Mouse (Mus musculus): ENCODE data around the gene Mansc1. TPM values are rescaled to one million over a fixed set of nuclear protein-coding genes. Genes with fewer than 3 reads are reported as not detected.

Mansc1 gene
- polyA plus RNA-seq, 1 experiment from 2014 or later, result 0.71 TPM

- WGBS, result 84% methylated on average over 9 of the region's 9 CpGs
- no peak overlapping the region for H3K9ac ChIP-seq (replicated peaks; ENCODE audit: low read depth, low read length)
- no peaks in the 10 kb centered on the region for H3K27me3 ChIP-seq (ENCODE audit: control insufficient read depth, insufficient read depth, low read length)
- H3K4me3 ChIP-seq (ENCODE audit: low read depth, low read length), result no peak overlapping the region
- H3K27ac ChIP-seq (ENCODE audit: low read depth, low read length), result no peak overlapping the region
- no peaks in the 10 kb centered on the region for H3K9me3 ChIP-seq (ENCODE audit: control insufficient read depth, low read length)
- H3K4me2 ChIP-seq (ENCODE audit: low read depth, low read length), result no peak overlapping the region
- H3K4me1 ChIP-seq (ENCODE audit: control insufficient read depth, insufficient read depth, low read length), result no peaks in the 10 kb centered on the region
- ATAC-seq (ENCODE audit: low read depth), result no peak
- no peaks in the 10 kb centered on the region for H3K36me3 ChIP-seq (ENCODE audit: control insufficient read depth, insufficient read depth, low read length)
These were observed 21.9 kb downstream of the Mansc1 start for GRCm38 (mm10) chr6:134610380-134610779.

DNA sequence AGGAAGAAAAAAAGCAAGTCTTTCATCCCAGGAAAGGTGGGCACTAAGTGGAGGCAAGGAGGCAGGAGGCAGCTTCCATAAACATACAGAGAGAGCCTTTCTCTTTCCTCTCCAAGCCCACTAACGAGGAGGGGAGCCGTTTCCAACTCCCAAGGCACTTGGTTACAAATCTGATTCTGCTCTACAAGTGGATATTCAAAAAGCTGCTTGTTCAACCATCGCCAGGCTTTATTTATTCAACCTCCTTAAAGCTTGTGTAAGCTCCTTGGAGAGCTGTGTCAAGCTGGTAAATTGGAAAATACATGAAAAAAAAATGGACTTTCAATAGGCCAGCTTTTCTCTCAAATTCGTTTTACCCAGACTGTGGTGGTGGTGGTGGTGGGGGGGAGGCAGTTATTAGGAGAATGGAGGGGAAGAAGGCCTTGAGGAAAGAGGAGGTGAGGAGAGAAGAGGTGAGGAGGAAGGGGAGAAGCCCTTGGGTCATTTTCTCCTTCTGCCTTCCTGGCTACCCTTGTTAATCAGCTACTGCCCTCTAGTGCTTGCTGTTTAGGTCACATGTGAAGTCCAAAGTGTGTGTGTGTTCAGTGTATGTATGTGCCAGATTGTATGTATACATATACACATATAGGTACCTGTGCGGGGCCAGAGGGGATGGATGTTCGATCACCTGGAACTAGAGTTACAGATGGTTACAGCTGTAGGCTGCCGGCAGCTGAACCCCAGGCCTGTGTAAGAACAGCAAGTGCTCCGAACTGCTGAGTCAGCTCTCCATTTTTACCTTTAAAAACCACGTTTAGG, 25.1 kb downstream of the Mansc1 start:
- H3K36me3 ChIP-seq (ENCODE audit: control insufficient read depth, insufficient read depth, low read length), result no peaks in the 10 kb centered on the region
- H3K27ac ChIP-seq (ENCODE audit: low read depth, low read length), result no peak overlapping the region
- H3K4me1 ChIP-seq (ENCODE audit: control insufficient read depth, insufficient read depth, low read length), result no peaks in the 10 kb centered on the region
- no peaks in the 10 kb centered on the region for H3K27me3 ChIP-seq (ENCODE audit: control insufficient read depth, insufficient read depth, low read length)
- no peak overlapping the region for H3K4me3 ChIP-seq (ENCODE audit: low read depth, low read length)
- ATAC-seq (ENCODE audit: low read depth), result peak; percentile 61; the same call in 1 of the 2 replicates
- no peak overlapping the region for H3K9ac ChIP-seq (replicated peaks; ENCODE audit: low read depth, low read length)
- no peaks in the 10 kb centered on the region for H3K9me3 ChIP-seq (ENCODE audit: control insufficient read depth, low read length)
- no peak overlapping the region for H3K4me2 ChIP-seq (ENCODE audit: low read depth, low read length)
- 64% methylated on average over 9 of the region's 9 CpGs for WGBS

DNA sequence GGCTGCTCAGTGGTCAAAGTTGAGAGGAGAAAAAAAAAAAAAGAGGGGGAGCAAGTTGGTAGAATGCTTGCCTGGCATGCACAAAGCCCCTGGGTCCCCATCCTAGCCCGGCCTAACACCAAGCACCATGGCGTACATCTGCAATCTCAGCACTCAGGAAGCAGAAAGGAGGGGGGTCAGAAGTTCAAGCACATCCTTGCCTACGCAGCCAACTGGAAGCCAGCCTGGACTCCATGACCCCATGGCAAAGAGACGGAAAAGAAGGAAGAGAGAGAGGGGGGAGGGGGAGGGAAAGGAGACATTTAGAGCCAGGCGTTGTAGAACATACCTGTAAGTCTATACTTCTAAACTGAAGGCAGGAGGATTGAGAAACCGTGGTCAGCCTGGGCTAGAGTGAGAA, 25.7 kb downstream of the Mansc1 start:
- WGBS, result 77% methylated on average over 6 of the region's 6 CpGs
- H3K36me3 ChIP-seq (ENCODE audit: control insufficient read depth, insufficient read depth, low read length), result no peaks in the 10 kb centered on the region
- ATAC-seq (ENCODE audit: low read depth), result no peak
- no peak overlapping the region for H3K4me3 ChIP-seq (ENCODE audit: low read depth, low read length)
- H3K27me3 ChIP-seq (ENCODE audit: control insufficient read depth, insufficient read depth, low read length), result no peaks in the 10 kb centered on the region
- H3K9ac ChIP-seq (replicated peaks; ENCODE audit: low read depth, low read length), result no peak overlapping the region
- H3K4me2 ChIP-seq (ENCODE audit: low read depth, low read length), result no peak overlapping the region
- no peaks in the 10 kb centered on the region for H3K4me1 ChIP-seq (ENCODE audit: control insufficient read depth, insufficient read depth, low read length)
- no peaks in the 10 kb centered on the region for H3K9me3 ChIP-seq (ENCODE audit: control insufficient read depth, low read length)
- H3K27ac ChIP-seq (ENCODE audit: low read depth, low read length), result no peak overlapping the region

GRCm38 (mm10) chr6:134605196-134605595, 27.1 kb downstream of the Mansc1 start:
- Histone ChIP-seq H3K4me3 (ENCODE audit: low read depth, low read length) (no peak overlapping the region), H3K36me3 (ENCODE audit: control insufficient read depth, insufficient read depth, low read length) (no peaks in the 10 kb centered on the region), H3K4me1 (ENCODE audit: control insufficient read depth, insufficient read depth, low read length) (no peaks in the 10 kb centered on the region), H3K27me3 (ENCODE audit: control insufficient read depth, insufficient read depth, low read length) (no peaks in the 10 kb centered on the region), H3K9me3 (ENCODE audit: control insufficient read depth, low read length) (no peaks in the 10 kb centered on the region), H3K9ac (replicated peaks; ENCODE audit: low read depth, low read length) (no peak overlapping the region), H3K27ac (ENCODE audit: low read depth, low read length) (no peak overlapping the region), H3K4me2 (ENCODE audit: low read depth, low read length) (no peak overlapping the region)
- WGBS, result 95% methylated on average over 3 of the region's 3 CpGs
- no peak for ATAC-seq (ENCODE audit: low read depth)

DNA sequence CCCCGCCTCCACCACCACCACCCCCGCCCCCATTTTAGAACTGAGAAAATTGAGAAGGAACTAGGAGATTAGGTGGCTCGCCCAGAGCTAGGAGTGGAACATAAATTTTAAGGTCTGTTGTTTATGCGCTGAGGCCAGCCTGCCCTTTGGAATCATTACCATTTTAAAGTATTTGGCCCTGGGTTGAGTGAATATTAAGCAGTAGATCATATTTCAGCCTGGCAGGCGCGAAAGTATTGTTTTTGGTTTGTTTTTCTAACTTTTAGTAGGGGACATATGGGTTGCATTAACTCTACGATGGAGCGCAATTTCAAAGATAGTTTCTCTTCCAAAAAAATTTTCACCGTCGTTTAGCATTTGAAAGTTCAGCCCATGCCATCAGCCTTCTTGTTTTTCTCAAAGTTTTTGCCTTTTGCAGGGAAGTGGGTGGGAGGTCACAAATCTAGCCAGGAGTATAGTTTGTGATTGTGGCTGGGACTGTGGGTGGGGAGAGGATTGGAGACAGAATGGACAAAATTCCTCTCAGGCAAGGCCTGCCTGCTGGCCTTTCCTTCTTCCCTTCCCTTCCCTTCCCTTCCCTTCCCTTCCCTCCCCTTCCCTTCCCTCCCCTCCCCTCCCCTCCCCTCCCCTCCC, 29.8 kb downstream of the Mansc1 start:
- no peaks in the 10 kb centered on the region for H3K27me3 ChIP-seq (ENCODE audit: control insufficient read depth, insufficient read depth, low read length)
- WGBS, result 45% methylated on average over 10 of the region's 10 CpGs

DNA sequence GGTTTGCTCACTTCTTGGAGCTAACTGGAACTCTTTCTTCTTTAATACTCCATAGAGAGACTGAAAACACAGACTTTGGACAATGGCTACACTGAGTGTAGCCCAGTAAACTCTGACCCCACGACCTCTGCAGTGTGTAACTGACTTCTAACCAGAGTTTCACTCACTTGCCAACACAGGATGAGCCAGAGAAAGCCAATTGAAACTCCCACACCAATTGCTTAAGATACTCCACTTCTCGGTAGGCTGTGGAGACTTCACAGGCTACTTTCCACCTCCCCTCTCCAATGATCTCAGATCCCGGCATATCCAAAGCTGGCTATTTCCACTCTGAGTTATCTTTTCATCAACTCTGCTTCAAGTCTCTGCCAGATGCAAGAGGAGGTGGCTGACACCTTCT, 30.5 kb downstream of the Mansc1 start:
- Histone ChIP-seq H3K36me3 (ENCODE audit: control insufficient read depth, insufficient read depth, low read length) (no peaks in the 10 kb centered on the region), H3K9me3 (ENCODE audit: control insufficient read depth, low read length) (no peaks in the 10 kb centered on the region), H3K27me3 (ENCODE audit: control insufficient read depth, insufficient read depth, low read length) (no peaks in the 10 kb centered on the region), H3K4me3 (ENCODE audit: low read depth, low read length) (no peak overlapping the region), H3K9ac (replicated peaks; ENCODE audit: low read depth, low read length) (no peak overlapping the region), H3K27ac (ENCODE audit: low read depth, low read length) (no peak overlapping the region), H3K4me2 (ENCODE audit: low read depth, low read length) (no peak overlapping the region), H3K4me1 (ENCODE audit: control insufficient read depth, insufficient read depth, low read length) (no peaks in the 10 kb centered on the region)
- 60% methylated on average over 3 of the region's 3 CpGs for WGBS
- no peak for ATAC-seq (ENCODE audit: low read depth)

More for the DNA sequence above, 29.8 kb downstream of the Mansc1 start:
- Histone ChIP-seq H3K36me3 (ENCODE audit: control insufficient read depth, insufficient read depth, low read length) (no peaks in the 10 kb centered on the region), H3K27ac (ENCODE audit: low read depth, low read length) (no peak overlapping the region), H3K4me2 (ENCODE audit: low read depth, low read length) (no peak overlapping the region), H3K9me3 (ENCODE audit: control insufficient read depth, low read length) (no peaks in the 10 kb centered on the region), H3K9ac (replicated peaks; ENCODE audit: low read depth, low read length) (no peak overlapping the region), H3K4me1 (ENCODE audit: control insufficient read depth, insufficient read depth, low read length) (no peaks in the 10 kb centered on the region), H3K4me3 (ENCODE audit: low read depth, low read length) (no peak overlapping the region)
- no peak for ATAC-seq (ENCODE audit: low read depth)

GRCm38 (mm10) chr6:134601130-134601529, 31.2 kb downstream of the Mansc1 start:
- WGBS, result 57% methylated on average over 7 of the region's 7 CpGs
- no peaks in the 10 kb centered on the region for H3K36me3 ChIP-seq (ENCODE audit: control insufficient read depth, insufficient read depth, low read length)
- no peak overlapping the region for H3K27ac ChIP-seq (ENCODE audit: low read depth, low read length)
- no peak overlapping the region for H3K4me2 ChIP-seq (ENCODE audit: low read depth, low read length)
- no peak overlapping the region for H3K9ac ChIP-seq (replicated peaks; ENCODE audit: low read depth, low read length)
- no peaks in the 10 kb centered on the region for H3K27me3 ChIP-seq (ENCODE audit: control insufficient read depth, insufficient read depth, low read length)
- no peak for ATAC-seq (ENCODE audit: low read depth)
- no peak overlapping the region for H3K4me3 ChIP-seq (ENCODE audit: low read depth, low read length)
- H3K9me3 ChIP-seq (ENCODE audit: control insufficient read depth, low read length), result no peaks in the 10 kb centered on the region
- no peaks in the 10 kb centered on the region for H3K4me1 ChIP-seq (ENCODE audit: control insufficient read depth, insufficient read depth, low read length)

GRCm38 (mm10) chr6:134599239-134599638, 33.0 kb downstream of the Mansc1 start:
- no peaks in the 10 kb centered on the region for H3K36me3 ChIP-seq (ENCODE audit: control insufficient read depth, insufficient read depth, low read length)
- no peaks in the 10 kb centered on the region for H3K9me3 ChIP-seq (ENCODE audit: control insufficient read depth, low read length)
- H3K4me3 ChIP-seq (ENCODE audit: low read depth, low read length), result no peak overlapping the region
- no peaks in the 10 kb centered on the region for H3K4me1 ChIP-seq (ENCODE audit: control insufficient read depth, insufficient read depth, low read length)
- H3K9ac ChIP-seq (replicated peaks; ENCODE audit: low read depth, low read length), result no peak overlapping the region
- 81% methylated on average over 1 of the region's 1 CpGs for WGBS
- H3K27ac ChIP-seq (ENCODE audit: low read depth, low read length), result no peak overlapping the region
- H3K4me2 ChIP-seq (ENCODE audit: low read depth, low read length), result no peak overlapping the region
- no peak for ATAC-seq (ENCODE audit: low read depth)
- no peaks in the 10 kb centered on the region for H3K27me3 ChIP-seq (ENCODE audit: control insufficient read depth, insufficient read depth, low read length)

DNA sequence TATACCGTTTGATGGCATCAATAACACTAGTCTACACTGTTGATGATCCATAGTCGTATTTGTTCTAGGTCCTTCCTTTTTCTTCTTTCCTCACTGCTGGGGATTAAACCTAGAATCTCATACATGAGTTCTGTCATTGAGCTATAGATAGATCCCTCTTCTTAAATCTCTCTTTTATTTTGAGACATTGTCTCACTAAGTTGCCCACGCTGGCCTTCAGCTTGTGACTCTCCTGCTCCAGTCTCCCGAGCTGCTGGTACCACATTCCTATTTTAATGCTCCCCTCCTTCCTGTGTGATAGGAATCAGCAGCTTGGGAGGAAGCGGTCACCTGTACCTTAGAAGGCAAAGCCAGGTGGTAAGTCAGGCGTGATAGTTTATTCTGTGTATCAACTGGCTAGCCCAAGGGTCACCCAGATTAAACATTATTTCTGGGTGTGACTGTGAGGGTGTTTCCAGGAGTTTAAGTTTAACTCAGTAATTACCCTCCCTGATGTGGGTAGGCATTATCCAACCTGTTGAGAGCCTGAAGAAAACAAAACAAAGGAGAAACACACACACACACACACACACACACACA, 34.5 kb downstream of the Mansc1 start:
- 93% methylated on average over 6 of the region's 6 CpGs for WGBS
- Histone ChIP-seq H3K27ac (ENCODE audit: low read depth, low read length) (no peak overlapping the region), H3K4me3 (ENCODE audit: low read depth, low read length) (no peak overlapping the region), H3K9ac (replicated peaks; ENCODE audit: low read depth, low read length) (no peak overlapping the region), H3K36me3 (ENCODE audit: control insufficient read depth, insufficient read depth, low read length) (no peaks in the 10 kb centered on the region), H3K9me3 (ENCODE audit: control insufficient read depth, low read length) (no peaks in the 10 kb centered on the region), H3K4me2 (ENCODE audit: low read depth, low read length) (no peak overlapping the region), H3K27me3 (ENCODE audit: control insufficient read depth, insufficient read depth, low read length) (no peaks in the 10 kb centered on the region), H3K4me1 (ENCODE audit: control insufficient read depth, insufficient read depth, low read length) (no peaks in the 10 kb centered on the region)
- ATAC-seq (ENCODE audit: low read depth), result no peak
